Mouse (Mus musculus): ENCODE data around the gene Arhgef1. TPM values are rescaled to one million over a fixed set of nuclear protein-coding genes. Genes with fewer than 3 reads are reported as not detected.
A peak's percentile ranks its signal among the peaks of the same experiment; 100 is the strongest.
"Not testable (repeated sequence)": the region's sequence is repeated elsewhere in the genome, so short reads cannot be mapped to it uniquely, and the experiment has no call there.

Arhgef1 gene
- polyA plus RNA-seq, 1 experiment from 2014 or later, result 74.4 TPM

- Histone ChIP-seq H3K9ac (replicated peaks) (no peak overlapping the region), H3K4me2 (replicated peaks) (no peak overlapping the region), H3K4me1 (peaks cover 7% of the 10 kb centered on the region), H3K4me3 (no peak overlapping the region), H3K27ac (replicated peaks) (no peak overlapping the region), H3K9me3 (no peaks in the 10 kb centered on the region), H3K27me3 (no peaks in the 10 kb centered on the region), H3K36me3 (peaks cover 36% of the 10 kb centered on the region)
- 82% methylated on average over 2 of the region's 2 CpGs for WGBS
- no peak for ATAC-seq (replicated peaks)
Measured at GRCm38 (mm10) chr7:24892125-24892583, 10.6 kb upstream of the Arhgef1 start.

DNA sequence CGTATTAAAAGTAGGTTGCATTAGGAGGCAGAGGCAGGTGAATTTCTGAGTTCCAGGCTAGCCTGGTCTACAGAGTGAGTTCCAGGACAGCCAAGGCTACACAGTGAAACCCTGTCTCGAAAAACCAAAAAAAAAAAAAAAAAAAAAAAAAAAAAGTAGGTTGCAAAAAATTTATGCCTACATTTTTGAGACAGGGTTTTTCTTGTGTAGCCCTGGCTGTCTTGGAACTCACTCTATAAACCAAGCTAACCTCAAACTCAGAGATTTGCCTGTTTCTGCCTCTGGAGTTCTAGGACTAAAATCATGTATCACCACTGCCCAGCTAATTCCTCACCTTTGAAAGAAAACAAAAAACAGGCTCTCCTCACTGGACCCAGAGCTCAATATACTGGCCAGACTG is 7.0 kb upstream of the Arhgef1 start:
- not testable (repeated sequence) for ATAC-seq (replicated peaks); H3K9ac ChIP-seq (replicated peaks); H3K9me3 ChIP-seq

DNA sequence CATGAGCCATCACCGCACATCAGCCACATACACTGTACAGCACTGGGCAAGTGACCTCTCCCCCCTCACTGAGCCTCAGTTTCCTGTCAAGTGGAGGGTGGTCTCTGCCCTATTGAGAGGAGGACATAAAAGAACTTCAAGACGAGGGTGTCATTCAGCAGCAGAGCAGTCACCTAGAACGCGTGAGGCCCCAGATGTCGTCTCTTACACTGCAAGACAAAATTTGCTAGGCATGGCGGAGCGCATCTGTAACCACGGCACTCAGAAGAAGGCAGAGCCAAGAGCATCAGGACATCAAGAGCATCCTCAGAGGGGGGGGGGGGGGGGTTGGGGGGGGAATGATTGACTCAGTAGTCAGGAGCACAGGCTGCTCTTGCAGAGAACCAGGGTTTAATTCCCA is 6.4 kb upstream of the Arhgef1 start:
- H3K4me3 ChIP-seq, result no peak overlapping the region
- no peak overlapping the region for H3K27ac ChIP-seq (replicated peaks)
- H3K36me3 ChIP-seq, result peaks cover 1% of the 10 kb centered on the region; the same call in 1 of the 2 replicates
- H3K4me1 ChIP-seq, result no peaks in the 10 kb centered on the region
- ATAC-seq (replicated peaks), result no peak
- no peaks in the 10 kb centered on the region for H3K9me3 ChIP-seq
- no peak overlapping the region for H3K9ac ChIP-seq (replicated peaks)
- H3K4me2 ChIP-seq (replicated peaks), result no peak overlapping the region
- no peaks in the 10 kb centered on the region for H3K27me3 ChIP-seq
- 74% methylated on average over 8 of the region's 8 CpGs for WGBS

More for the DNA sequence above, 7.0 kb upstream of the Arhgef1 start:
- not testable (repeated sequence) for H3K36me3 ChIP-seq; H3K27ac ChIP-seq (replicated peaks); H3K27me3 ChIP-seq; H3K4me2 ChIP-seq (replicated peaks); H3K4me1 ChIP-seq; H3K4me3 ChIP-seq
- 92% methylated on average over 2 of the region's 2 CpGs for WGBS

- Histone ChIP-seq H3K4me2 (replicated peaks) (no peak within 1 kb of the TSS), H3K4me3 (no peak within 1 kb of the TSS), H3K4me1 (no peaks in the 10 kb centered on the region), H3K9ac (replicated peaks) (no peak within 1 kb of the TSS), H3K27me3 (no peaks in the 10 kb centered on the region), H3K27ac (replicated peaks) (no peak within 1 kb of the TSS), H3K36me3 (no peaks in the 10 kb centered on the region), H3K9me3 (no peaks in the 10 kb centered on the region)
- ATAC-seq (replicated peaks), result no peak
- WGBS, result 83% methylated on average over 12 of the region's 12 CpGs
Measured at GRCm38 (mm10) chr7:24897224-24897623, 5.5 kb upstream of the Arhgef1 start, which contains the start of gene Cd79a. Gene Cd79a (plus strand): TSS chr7:24897381.

- Histone ChIP-seq H3K4me3 (no peak overlapping the region), H3K36me3 (no peaks in the 10 kb centered on the region), H3K27ac (replicated peaks) (no peak overlapping the region), H3K9me3 (no peaks in the 10 kb centered on the region), H3K4me1 (0 out of 2 replicates have a peak, but pooled peaks cover 3% of the 10 kb centered on the region), H3K9ac (replicated peaks) (no peak overlapping the region), H3K4me2 (replicated peaks) (no peak overlapping the region), H3K27me3 (no peaks in the 10 kb centered on the region)
- no peak for ATAC-seq (replicated peaks)
- 84% methylated on average over 5 of the region's 5 CpGs for WGBS
Measured at GRCm38 (mm10) chr7:24897959-24898358, 4.8 kb upstream of the Arhgef1 start.

DNA sequence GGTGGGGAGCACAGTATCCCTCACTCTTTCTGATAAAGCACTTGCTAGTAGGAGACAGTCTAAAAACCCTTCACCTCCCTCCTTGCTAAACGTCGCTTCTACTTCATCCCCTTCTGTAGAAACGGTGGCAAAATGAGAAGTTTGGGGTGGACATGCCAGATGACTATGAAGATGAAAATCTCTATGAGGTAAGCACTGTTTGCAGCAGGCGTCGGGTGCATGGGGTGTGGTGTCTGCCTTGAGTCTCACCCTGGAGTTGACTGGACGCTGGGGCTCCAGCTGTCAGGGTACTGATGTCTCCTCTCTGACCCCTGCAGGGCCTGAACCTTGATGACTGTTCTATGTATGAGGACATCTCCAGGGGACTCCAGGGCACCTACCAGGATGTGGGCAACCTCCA is 1.6 kb upstream of the Arhgef1 start:
- Histone ChIP-seq H3K27ac (replicated peaks) (no peak overlapping the region), H3K4me1 (peaks cover 28% of the 10 kb centered on the region), H3K4me2 (replicated peaks) (no peak overlapping the region), H3K9me3 (no peaks in the 10 kb centered on the region), H3K9ac (replicated peaks) (no peak overlapping the region), H3K4me3 (no peak overlapping the region), H3K27me3 (no peaks in the 10 kb centered on the region), H3K36me3 (no peaks in the 10 kb centered on the region)
- WGBS, result 80% methylated on average over 6 of the region's 6 CpGs
- ATAC-seq (replicated peaks), result no peak

DNA sequence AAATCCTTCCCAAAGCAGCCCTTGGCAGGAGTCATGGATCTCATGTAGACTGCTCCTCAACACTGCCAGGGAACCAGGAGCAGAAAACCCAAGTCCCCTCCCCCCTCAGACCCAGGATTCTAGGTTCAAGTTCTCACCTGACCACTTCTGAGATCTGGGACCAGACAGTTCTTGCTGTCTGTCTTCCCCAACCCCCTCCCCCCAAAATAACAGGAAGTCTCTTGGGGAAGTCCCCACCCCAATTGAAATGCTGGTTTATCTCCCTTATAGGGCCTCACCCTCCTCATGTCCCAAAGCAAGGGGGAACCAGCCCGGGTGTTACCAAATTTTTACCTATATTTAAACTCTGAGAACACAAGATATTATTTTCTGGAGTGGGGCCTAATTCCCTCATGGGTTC is 870 bp upstream of the Arhgef1 start:
- Histone ChIP-seq H3K9me3 (no peaks in the 10 kb centered on the region), H3K27ac (replicated peaks) (peak overlapping the region; percentile 60), H3K27me3 (no peaks in the 10 kb centered on the region), H3K4me2 (replicated peaks) (no peak overlapping the region), H3K4me1 (peaks cover 28% of the 10 kb centered on the region), H3K9ac (replicated peaks) (no peak overlapping the region), H3K36me3 (no peaks in the 10 kb centered on the region), H3K4me3 (no peak overlapping the region)
- WGBS, result 81% methylated on average over 1 of the region's 1 CpGs
- no peak for ATAC-seq (replicated peaks)

DNA sequence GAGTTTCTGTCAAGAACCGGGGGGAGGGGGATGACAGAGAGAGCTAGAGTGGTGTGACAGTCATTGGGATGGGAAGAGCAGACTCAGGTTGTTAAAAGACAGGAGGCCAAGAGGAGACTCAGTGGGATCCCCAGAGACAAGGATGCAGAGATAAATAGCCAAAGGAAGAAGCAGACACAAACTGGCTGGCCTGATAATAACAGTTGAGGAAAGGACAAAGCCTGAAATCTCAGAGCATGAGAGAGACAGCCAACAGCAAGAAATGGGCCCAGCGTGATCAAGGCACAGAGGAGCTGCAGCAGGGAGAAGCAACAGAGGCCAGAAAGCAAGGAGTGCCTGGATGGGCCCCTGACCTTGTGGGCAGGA is 465 bp upstream of the Arhgef1 start:
- no peaks in the 10 kb centered on the region for H3K36me3 ChIP-seq
- H3K9me3 ChIP-seq, result no peaks in the 10 kb centered on the region
- peak overlapping the region; percentile 68 for H3K4me3 ChIP-seq
- no peaks in the 10 kb centered on the region for H3K27me3 ChIP-seq
- H3K9ac ChIP-seq (replicated peaks), result peak overlapping the region; percentile 74
- no peak for ATAC-seq (replicated peaks)
- peak overlapping the region; percentile 60 for H3K27ac ChIP-seq (replicated peaks)
- 58% methylated on average over 2 of the region's 2 CpGs for WGBS
- H3K4me1 ChIP-seq, result peaks cover 28% of the 10 kb centered on the region
- peak overlapping the region; percentile 74 for H3K4me2 ChIP-seq (replicated peaks)

- H3K27ac ChIP-seq (replicated peaks), result peak overlapping the region; percentile 31
- no peaks in the 10 kb centered on the region for H3K9me3 ChIP-seq
- H3K4me1 ChIP-seq, result peaks cover 28% of the 10 kb centered on the region
- 47% methylated on average over 10 of the region's 10 CpGs for WGBS
- H3K4me2 ChIP-seq (replicated peaks), result peak overlapping the region; percentile 74
- ATAC-seq (replicated peaks), result no peak
- H3K27me3 ChIP-seq, result no peaks in the 10 kb centered on the region
- peak overlapping the region; percentile 68 for H3K4me3 ChIP-seq
- H3K36me3 ChIP-seq, result peaks cover 3% of the 10 kb centered on the region
- peak overlapping the region; percentile 74 for H3K9ac ChIP-seq (replicated peaks)
Measured at GRCm38 (mm10) chr7:24903444-24903825, 723 bp downstream of the Arhgef1 start.

GRCm38 (mm10) chr7:24904070-24904483 is 1.4 kb downstream of the Arhgef1 start:
- 0% methylated on average over 30 of the region's 30 CpGs for WGBS
- no peaks in the 10 kb centered on the region for H3K27me3 ChIP-seq
- peak; percentile 99 for ATAC-seq (replicated peaks)
- peaks cover 28% of the 10 kb centered on the region for H3K4me1 ChIP-seq
- peak overlapping the region; percentile 68 for H3K9ac ChIP-seq (replicated peaks)
- H3K36me3 ChIP-seq, result peaks cover 10% of the 10 kb centered on the region
- no peaks in the 10 kb centered on the region for H3K9me3 ChIP-seq
- H3K4me2 ChIP-seq (replicated peaks), result peak overlapping the region; percentile 74
- H3K4me3 ChIP-seq, result peak overlapping the region; percentile 68
- peak overlapping the region; percentile 70 for H3K27ac ChIP-seq (replicated peaks)

DNA sequence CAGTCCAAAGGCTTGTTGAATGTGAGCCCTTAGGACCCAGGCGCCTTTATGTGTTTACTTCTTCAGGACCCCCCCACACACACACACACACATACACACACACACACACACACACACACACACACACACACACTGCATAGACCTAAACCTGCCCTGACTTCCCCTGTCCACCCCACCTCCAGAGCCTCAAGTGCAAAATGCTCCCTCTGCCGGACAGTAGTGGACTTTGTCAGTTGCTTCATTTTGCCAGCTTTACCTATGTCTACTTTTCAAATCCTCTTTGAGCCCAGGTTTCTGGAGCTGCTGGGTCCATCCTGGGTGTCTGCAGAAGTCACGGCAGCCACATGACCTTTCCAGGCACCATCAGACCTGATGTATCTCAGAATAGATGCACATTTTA is 2.2 kb downstream of the Arhgef1 start:
- WGBS, result 22% methylated on average over 3 of the region's 3 CpGs

DNA sequence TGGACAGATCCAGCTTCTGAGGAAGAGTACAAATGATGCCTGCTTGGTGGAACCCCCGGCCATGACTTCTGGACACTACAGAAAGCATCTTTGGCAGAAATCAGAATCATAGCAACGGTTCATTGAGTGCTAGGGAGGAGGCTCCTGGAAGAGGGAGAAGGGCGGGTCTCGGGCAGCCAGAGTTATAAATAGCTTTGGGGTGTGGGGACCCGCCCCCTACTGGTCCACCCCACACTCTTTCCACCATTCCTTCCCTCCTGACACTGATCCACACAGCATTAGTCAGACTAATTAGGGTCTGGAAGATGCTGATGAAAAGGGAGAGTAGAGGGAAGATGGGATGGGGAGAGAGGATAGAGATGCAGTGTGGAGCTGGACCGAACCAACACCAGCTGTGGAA is 3.8 kb downstream of the Arhgef1 start:
- H3K9ac ChIP-seq (replicated peaks), result no peak overlapping the region
- H3K4me2 ChIP-seq (replicated peaks), result no peak overlapping the region
- peaks cover 28% of the 10 kb centered on the region for H3K4me1 ChIP-seq
- H3K27ac ChIP-seq (replicated peaks), result no peak overlapping the region
- H3K4me3 ChIP-seq, result no peak overlapping the region
- H3K27me3 ChIP-seq, result no peaks in the 10 kb centered on the region
- ATAC-seq (replicated peaks), result no peak
- no peaks in the 10 kb centered on the region for H3K9me3 ChIP-seq
- H3K36me3 ChIP-seq, result peaks cover 15% of the 10 kb centered on the region
- WGBS, result 47% methylated on average over 6 of the region's 6 CpGs

More for the DNA sequence above, 2.2 kb downstream of the Arhgef1 start:
- H3K36me3 ChIP-seq, result peaks cover 15% of the 10 kb centered on the region
- peak overlapping the region; percentile 74 for H3K4me2 ChIP-seq (replicated peaks)
- H3K27ac ChIP-seq (replicated peaks), result no peak overlapping the region
- H3K9me3 ChIP-seq, result no peaks in the 10 kb centered on the region
- peak overlapping the region; percentile 35; the same call in 1 of the 2 replicates for H3K9ac ChIP-seq (replicated peaks)
- H3K27me3 ChIP-seq, result no peaks in the 10 kb centered on the region
- peak overlapping the region; percentile 68 for H3K4me3 ChIP-seq
- peaks cover 28% of the 10 kb centered on the region for H3K4me1 ChIP-seq
- ATAC-seq (replicated peaks), result no peak

DNA sequence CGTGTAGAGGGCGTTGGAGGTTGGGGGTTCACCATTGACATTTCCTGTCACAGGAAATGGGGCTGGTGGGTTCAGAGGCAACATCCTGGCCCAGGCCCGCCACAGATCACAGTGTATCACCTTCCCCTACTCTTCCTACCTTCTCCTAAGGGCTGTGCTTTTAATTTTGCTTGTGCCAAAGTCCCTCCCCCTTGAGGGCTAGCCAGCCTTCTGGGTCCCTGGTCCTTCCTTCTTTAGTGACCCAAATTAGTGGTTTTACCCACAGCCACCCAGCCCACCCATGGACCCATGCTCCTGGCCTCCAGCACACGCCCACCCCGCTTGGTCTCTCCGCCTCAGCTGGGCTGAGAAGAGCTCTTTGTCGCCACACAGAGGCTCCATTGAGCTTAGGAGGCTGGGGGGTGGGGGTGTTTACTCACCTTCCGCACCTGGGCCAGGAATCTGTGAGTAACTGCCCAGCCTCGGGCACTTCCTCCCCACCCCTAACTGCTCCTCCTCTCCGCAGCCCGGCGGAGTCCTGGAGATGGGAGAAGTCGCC is 4.6 kb downstream of the Arhgef1 start:
- peaks cover 17% of the 10 kb centered on the region for H3K36me3 ChIP-seq
- ATAC-seq (replicated peaks), result no peak

More for the DNA sequence above, 4.6 kb downstream of the Arhgef1 start:
- Histone ChIP-seq H3K9ac (replicated peaks) (no peak overlapping the region), H3K27ac (replicated peaks) (no peak overlapping the region), H3K27me3 (no peaks in the 10 kb centered on the region), H3K4me2 (replicated peaks) (no peak overlapping the region), H3K9me3 (no peaks in the 10 kb centered on the region), H3K4me3 (no peak overlapping the region), H3K4me1 (peaks cover 28% of the 10 kb centered on the region)
- WGBS, result 35% methylated on average over 13 of the region's 13 CpGs

Data from forebrain, embryonic 15.5 days (tissue).